Mouse (Mus musculus) intestine, embryonic 14.5 days (tissue): ENCODE measurements around the gene 4930432K21Rik. TPM values are rescaled to one million over a fixed set of nuclear protein-coding genes. Genes with fewer than 3 reads are reported as not detected.

Experiments
- ATAC-seq: fragments of 200-750 bp; cut with Nextera tagmentation; replicated peaks from 2 replicates; pipeline ENCODE4 v1.8.0; 2017; ENCODE audit warnings: low read depth, moderate number of reproducible peaks, moderate TSS enrichment, moderate library complexity; ENCODE audit not compliant: low FRiP score, low TSS enrichment
- DNase-seq: peaks from one replicate; pipeline ENCODE4 v3.0.0-alpha.2; 2018; ENCODE audit warnings: low spot score
- H3K27ac ChIP-seq: fragments of 300-500 bp; sonication (generic); 2 replicates; pipeline ENCODE4 v1.5.1; 2014; ENCODE audit warnings: low read depth, mild to moderate bottlenecking, control low read depth
- H3K27me3 ChIP-seq: fragments of 300-500 bp; sonication (generic); replicated peaks from 2 replicates; pipeline ENCODE4 v1.6.1; 2014; ENCODE audit warnings: low read length, control low read depth; ENCODE audit not compliant: control insufficient read depth, insufficient read depth
- H3K36me3 ChIP-seq: fragments of 300-500 bp; sonication (generic); 2 replicates; pipeline ENCODE4 v1.6.1; 2014; ENCODE audit warnings: low read length, control low read depth; ENCODE audit not compliant: control insufficient read depth, insufficient read depth
- H3K4me1 ChIP-seq: fragments of 300-500 bp; sonication (generic); replicated peaks from 2 replicates; pipeline ENCODE4 v1.6.1; 2014; ENCODE audit warnings: low read length, control low read depth, mixed read lengths; ENCODE audit not compliant: control insufficient read depth, insufficient read depth
- H3K4me2 ChIP-seq: fragments of 300-500 bp; sonication (generic); 2 replicates; pipeline ENCODE4 v1.6.1; 2014; ENCODE audit warnings: low read length
- H3K4me3 ChIP-seq: fragments of 300-500 bp; sonication (generic); 2 replicates; pipeline ENCODE4 v1.5.1; 2014; ENCODE audit warnings: low read depth, low read length, control low read depth, mixed read lengths
- H3K9ac ChIP-seq: fragments of 300-500 bp; sonication (generic); 2 replicates; pipeline ENCODE4 v1.6.1; 2014; ENCODE audit warnings: mild to moderate bottlenecking, low read length
- H3K9me3 ChIP-seq: fragments of 300-500 bp; sonication (generic); 2 replicates; pipeline ENCODE4 v1.6.1; 2016; ENCODE audit warnings: low read length, control low read depth; ENCODE audit not compliant: control insufficient read depth
- WGBS: fragments of 180-500 bp; shearing (Covaris S2); extraction: QIAGEN DNeasy Blood & Tissue Kit; methylation state at CpG from one replicate; pipeline ENCODE4 v1.1.7; 2014; 5-methylcytosine and 5-hydroxymethylcytosine counted together
- polyA plus RNA-seq: library from polyadenylated mRNA; unstranded; fragments of >200 nt; fragmentation: Nextera tagmentation; extraction: Ambion mirVana; gene quantifications from 2 replicates; pipeline ENCODE4 v1.2.1, GENCODE M21; 2014

Gene 4930432K21Rik
- polyA plus RNA-seq, 1 experiment from 2014 or later: 0.92 TPM

- H3K27me3 ChIP-seq: no peaks in the 10 kb centered on the region
- DNase-seq (no peak), ATAC-seq (no peak)
- 48% methylated on average over 13 of the region's 13 CpGs for WGBS
- no peaks in the 10 kb centered on the region for H3K9me3 ChIP-seq
- peak overlapping the region; percentile 91 for H3K27ac ChIP-seq
- peak overlapping the region; percentile 71 for H3K4me3 ChIP-seq
- H3K4me2 ChIP-seq: peak overlapping the region; percentile 95
- peak overlapping the region; percentile 66 for H3K9ac ChIP-seq
- H3K36me3 ChIP-seq: peaks cover 23% of the 10 kb centered on the region
- peaks cover 59% of the 10 kb centered on the region for H3K4me1 ChIP-seq
Observed at GRCm38 (mm10) chr8:84203975-84204772, 56.3 kb downstream of the 4930432K21Rik start.

GRCm38 (mm10) chr8:84205073-84205472 lies 57.2 kb downstream of the 4930432K21Rik start:
- H3K27me3 ChIP-seq: no peaks in the 10 kb centered on the region
- H3K9ac ChIP-seq: no peak overlapping the region
- H3K4me3 ChIP-seq: no peak overlapping the region
- no peaks in the 10 kb centered on the region for H3K9me3 ChIP-seq
- ATAC-seq (no peak), DNase-seq (no peak)
- no peak overlapping the region for H3K27ac ChIP-seq
- 95% methylated on average over 5 of the region's 5 CpGs for WGBS
- peaks cover 31% of the 10 kb centered on the region for H3K36me3 ChIP-seq
- H3K4me1 ChIP-seq: peaks cover 52% of the 10 kb centered on the region
- H3K4me2 ChIP-seq: no peak overlapping the region

DNA sequence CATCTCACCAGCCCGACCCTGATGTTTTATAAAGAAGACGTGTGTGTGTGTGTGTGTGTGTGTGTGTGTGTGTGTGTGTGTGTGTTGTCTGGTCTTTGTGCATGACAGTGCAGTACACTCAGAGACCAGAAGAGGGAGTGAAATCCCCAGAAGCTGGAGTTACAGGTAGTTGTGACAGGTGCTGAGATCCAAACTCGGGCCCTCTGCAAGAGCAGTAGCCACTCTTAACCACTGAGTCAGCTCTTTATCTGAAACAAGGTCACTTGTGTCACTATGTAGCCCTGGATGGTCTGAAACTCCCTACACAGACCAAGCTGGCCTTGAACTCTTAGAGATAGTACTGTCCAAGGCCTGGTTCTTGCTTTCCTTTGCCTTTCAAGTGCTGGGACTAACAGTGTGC lies 58.8 kb downstream of the 4930432K21Rik start:
- no peak overlapping the region for H3K4me2 ChIP-seq
- DNase-seq (no peak), ATAC-seq (no peak)
- peaks cover 43% of the 10 kb centered on the region for H3K36me3 ChIP-seq
- no peak overlapping the region for H3K9ac ChIP-seq
- peak overlapping the region; percentile 51 for H3K27ac ChIP-seq
- no peaks in the 10 kb centered on the region for H3K9me3 ChIP-seq
- H3K27me3 ChIP-seq: no peaks in the 10 kb centered on the region
- H3K4me3 ChIP-seq: no peak overlapping the region
- 89% methylated on average over 3 of the region's 3 CpGs for WGBS
- peaks cover 42% of the 10 kb centered on the region for H3K4me1 ChIP-seq

- ATAC-seq (no peak), DNase-seq (no peak)
- H3K9ac ChIP-seq: no peak overlapping the region
- H3K9me3 ChIP-seq: no peaks in the 10 kb centered on the region
- 52% methylated on average over 7 of the region's 7 CpGs for WGBS
- peaks cover 55% of the 10 kb centered on the region for H3K36me3 ChIP-seq
- H3K4me3 ChIP-seq: no peak overlapping the region
- H3K4me2 ChIP-seq: no peak overlapping the region
- peaks cover 30% of the 10 kb centered on the region for H3K4me1 ChIP-seq
- peak overlapping the region; percentile 51 for H3K27ac ChIP-seq
- no peaks in the 10 kb centered on the region for H3K27me3 ChIP-seq
Observed at GRCm38 (mm10) chr8:84207811-84208210, 60.0 kb downstream of the 4930432K21Rik start.

GRCm38 (mm10) chr8:84208381-84209380 lies 60.9 kb downstream of the 4930432K21Rik start:
- H3K36me3 ChIP-seq: peaks cover 63% of the 10 kb centered on the region
- no peaks in the 10 kb centered on the region for H3K27me3 ChIP-seq
- no peak overlapping the region for H3K4me3 ChIP-seq
- peak overlapping the region; percentile 51 for H3K27ac ChIP-seq
- no peak overlapping the region for H3K4me2 ChIP-seq
- peaks cover 24% of the 10 kb centered on the region for H3K4me1 ChIP-seq
- H3K9me3 ChIP-seq: no peaks in the 10 kb centered on the region
- DNase-seq (no peak), ATAC-seq (no peak)
- WGBS: 63% methylated on average over 17 of the region's 17 CpGs
- no peak overlapping the region for H3K9ac ChIP-seq

DNA sequence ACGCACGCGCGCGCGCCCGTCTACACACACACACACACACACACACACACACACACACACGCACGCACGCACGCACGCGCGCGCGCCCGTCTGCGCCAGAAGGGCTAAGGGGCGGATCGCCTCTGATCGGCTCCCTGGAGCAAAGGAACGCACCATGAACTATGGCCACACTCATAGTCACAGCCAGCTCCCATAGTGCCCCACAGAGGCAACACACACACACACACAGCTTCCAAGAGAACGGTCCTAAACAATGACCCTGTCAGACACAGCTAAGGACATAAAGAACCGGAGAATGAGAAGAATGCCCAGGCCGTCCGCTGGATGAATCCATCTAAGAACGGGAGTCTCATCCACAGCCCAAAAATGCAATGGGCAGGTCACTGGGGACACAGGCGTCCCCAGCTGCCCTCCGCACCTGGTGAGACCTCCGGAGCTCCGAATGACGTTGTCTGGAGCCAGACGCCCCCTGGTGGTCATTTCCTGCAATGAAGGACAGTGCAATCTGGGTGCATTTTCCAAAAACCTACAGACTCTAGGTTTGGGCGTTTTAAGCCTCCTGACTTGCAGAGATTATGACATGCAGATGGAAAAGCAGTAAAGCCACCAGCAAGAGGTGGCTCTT lies 62.5 kb downstream of the 4930432K21Rik start:
- Histone ChIP-seq H3K36me3 (peaks cover 76% of the 10 kb centered on the region), H3K27ac (no peak overlapping the region), H3K4me3 (no peak overlapping the region), H3K4me1 (peaks cover 20% of the 10 kb centered on the region), H3K9ac (no peak overlapping the region), H3K27me3 (no peaks in the 10 kb centered on the region), H3K9me3 (no peaks in the 10 kb centered on the region), H3K4me2 (peak overlapping the region; percentile 11; the same call in 1 of the 2 replicates)
- 60% methylated on average over 34 of the region's 34 CpGs for WGBS
- DNase-seq (peak; percentile 96), ATAC-seq (peak; percentile 50)

- H3K4me2 ChIP-seq: no peak overlapping the region
- ATAC-seq: no peak
Observed at GRCm38 (mm10) chr8:84211202-84211601, 63.4 kb downstream of the 4930432K21Rik start.

DNA sequence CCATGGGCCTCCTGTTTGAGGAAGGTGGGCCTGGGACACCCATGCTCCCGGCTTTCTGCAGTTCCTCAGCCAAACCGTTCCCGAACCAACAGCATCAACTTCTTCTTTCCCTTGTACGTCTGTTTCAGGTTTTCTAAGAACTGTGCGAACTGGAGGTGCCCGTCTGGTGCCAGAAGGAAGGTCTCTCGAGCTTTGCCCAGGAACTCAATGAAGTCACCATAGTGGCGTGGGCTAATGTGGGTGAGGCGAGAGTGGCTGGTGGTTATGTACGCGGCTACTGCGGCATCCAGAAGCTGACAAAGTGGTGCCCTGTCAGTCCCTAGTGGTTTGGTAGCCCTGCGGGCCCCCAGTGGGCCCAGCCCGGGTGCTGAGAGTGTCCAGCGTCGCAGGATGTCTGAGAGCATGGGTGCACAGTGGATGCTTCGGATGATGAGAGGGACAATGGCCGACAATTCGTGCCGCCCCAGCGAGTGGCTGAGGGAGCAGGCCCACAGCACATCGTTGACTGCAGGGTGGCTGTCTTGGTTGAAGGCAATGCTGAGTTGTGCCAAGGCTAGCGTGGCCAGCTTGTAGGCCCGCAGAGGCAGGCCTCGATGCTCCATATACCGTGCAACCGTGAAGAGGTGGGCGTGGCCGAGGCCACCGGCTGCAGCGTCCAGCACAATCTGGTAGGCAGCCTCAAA lies 64.2 kb downstream of the 4930432K21Rik start:
- H3K4me3 ChIP-seq: no peak overlapping the region
- H3K36me3 ChIP-seq: peaks cover 82% of the 10 kb centered on the region
- H3K27ac ChIP-seq: no peak overlapping the region
- H3K4me2 ChIP-seq: no peak overlapping the region
- DNase-seq (no peak), ATAC-seq (no peak)
- no peaks in the 10 kb centered on the region for H3K9me3 ChIP-seq
- H3K4me1 ChIP-seq: peaks cover 20% of the 10 kb centered on the region
- no peak overlapping the region for H3K9ac ChIP-seq
- 90% methylated on average over 31 of the region's 31 CpGs for WGBS
- no peaks in the 10 kb centered on the region for H3K27me3 ChIP-seq

More at GRCm38 (mm10) chr8:84211202-84211601, 63.4 kb downstream of the 4930432K21Rik start:
- peaks cover 78% of the 10 kb centered on the region for H3K36me3 ChIP-seq
- H3K9me3 ChIP-seq: no peaks in the 10 kb centered on the region
- no peak overlapping the region for H3K4me3 ChIP-seq
- peaks cover 20% of the 10 kb centered on the region for H3K4me1 ChIP-seq
- H3K27ac ChIP-seq: no peak overlapping the region
- 81% methylated on average over 3 of the region's 3 CpGs for WGBS
- H3K9ac ChIP-seq: no peak overlapping the region
- DNase-seq: no peak
- H3K27me3 ChIP-seq: no peaks in the 10 kb centered on the region
